Mouse (Mus musculus) gastrocnemius, adult 2 months (tissue): ENCODE data around the gene Irs1. TPM values are rescaled to one million over a fixed set of nuclear protein-coding genes. Genes with fewer than 3 reads are reported as not detected.

ENCODE experiments used
- DNase-seq: peaks from one replicate; pipeline ENCODE4 v3.0.0; 2022
- H3K27ac ChIP-seq: fragments of 200-600 bp; 2 replicates; pipeline ENCODE4 v1.8.1; 2022; ENCODE audit warnings: mild to moderate bottlenecking
- H3K4me3 ChIP-seq: fragments of 200-600 bp; 2 replicates; pipeline ENCODE4 v1.8.1; 2022; ENCODE audit warnings: mild to moderate bottlenecking, moderate library complexity
- CTCF ChIP-seq: fragments of 200-600 bp; IDR thresholded peaks from 2 replicates; pipeline ENCODE4 v1.8.1; 2022; ENCODE audit warnings: antibody characterized with exemption, mild to moderate bottlenecking, moderate library complexity
- intact Hi-C: fragments of 180-260 bp; cut with DNase I; formaldehyde crosslinking; loops from one replicate; pipeline ENCODE4 v1.15.1; 2025
- total RNA-seq, 2 experiments: library from RNA; stranded (reverse); gene quantifications; 2 replicates each; pipeline ENCODE4 v1.2.3; 2021

The Irs1 gene
- total RNA-seq, 2 experiments from 2014 or later, result 73.9 to 90.0 TPM

DNA sequence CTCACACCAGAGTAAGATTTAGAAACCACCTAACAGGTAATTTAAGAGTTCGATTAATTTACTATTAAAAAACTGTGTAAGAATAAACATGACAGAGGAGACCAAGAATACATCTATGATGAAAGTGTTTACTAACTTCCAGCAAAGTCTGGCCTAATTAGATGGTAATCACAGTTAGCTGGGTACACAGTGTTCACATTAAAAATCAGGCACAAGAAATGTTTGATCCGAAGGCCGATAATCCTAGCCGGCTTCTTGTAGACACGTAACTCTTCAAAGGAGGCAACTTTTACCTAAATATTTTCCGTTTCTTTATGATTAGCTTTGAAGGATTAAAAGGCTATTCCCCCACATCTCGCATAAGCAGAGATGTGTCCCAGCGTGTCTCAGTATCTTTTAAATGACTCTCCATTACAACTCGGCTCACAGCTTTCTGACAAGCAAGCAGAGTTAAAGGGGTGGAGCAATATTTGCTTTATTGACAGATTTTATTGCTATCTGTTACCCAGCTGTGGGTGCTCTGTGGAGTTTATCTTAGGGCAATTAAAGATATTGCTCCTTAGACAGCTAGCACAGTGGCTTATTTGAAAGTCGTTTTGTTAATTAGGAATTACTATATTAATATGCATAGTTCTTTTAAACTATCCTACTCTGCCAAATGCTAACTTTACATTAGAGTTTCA is 102.5 kb downstream of the Irs1 start:
- Histone ChIP-seq H3K4me3 (no peak overlapping the region), H3K27ac (no peak overlapping the region)
- TF ChIP-seq CTCF, result no peak
- intact Hi-C loops, result no loop called here
- DNase-seq, result no peak

DNA sequence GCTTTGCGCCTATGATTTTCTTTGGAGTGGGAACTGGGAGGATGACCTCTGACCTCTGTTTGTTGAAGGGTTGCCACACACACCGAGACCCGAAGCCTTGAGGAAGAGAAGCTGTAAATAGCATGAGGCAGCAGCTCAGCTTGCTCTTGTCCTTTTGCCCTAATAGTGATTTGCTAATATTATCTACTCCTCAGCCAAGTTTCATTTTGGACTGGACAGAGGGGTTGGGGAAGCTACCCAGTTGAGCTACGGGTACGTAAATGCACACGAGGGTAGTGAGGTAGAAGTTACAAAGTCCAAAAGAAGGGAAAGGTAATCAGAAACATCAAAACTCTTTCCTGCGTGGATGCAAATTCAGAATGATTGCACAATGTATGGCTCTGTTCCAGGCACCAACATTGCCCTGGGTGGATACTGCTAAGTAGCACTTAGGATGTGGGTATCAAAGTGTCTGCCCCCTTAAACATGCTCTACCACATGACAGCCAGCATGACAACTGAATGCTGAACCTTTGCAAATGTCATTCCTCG is 107.2 kb downstream of the Irs1 start:
- peak; percentile 38 for DNase-seq
- TF ChIP-seq CTCF, result no peak
- Histone ChIP-seq H3K27ac (peak overlapping the region; percentile 74), H3K4me3 (peak overlapping the region; percentile 42)
- intact Hi-C loops, result no loop called here

Other genes starting within 250 kb of the Irs1 start
- not detected for gene Gm9747, start 58.3 kb downstream of the Irs1 start, total RNA-seq
- gene Rhbdd1, start 25.0 kb upstream of the Irs1 start, total RNA-seq, result 1 to 10 TPM; 8.4 to 8.5 TPM